Mouse (Mus musculus): ENCODE results near the gene Ppp1r18. TPM values are rescaled to one million over a fixed set of nuclear protein-coding genes. Genes with fewer than 3 reads are reported as not detected.

Ppp1r18 gene
- polyA plus RNA-seq, 1 experiment from 2014 or later: 27.7 TPM

GRCm38 (mm10) chr17:35864832-35865353 lies 500 bp upstream of the Ppp1r18 start:
- H3K4me1 ChIP-seq: peaks cover 48% of the 10 kb centered on the region

GRCm38 (mm10) chr17:35866281-35866831 lies 963 bp downstream of the Ppp1r18 start:
- H3K9me3 ChIP-seq: 0 out of 2 replicates have a peak, but pooled peaks cover 4% of the 10 kb centered on the region
- H3K27me3 ChIP-seq: no peaks in the 10 kb centered on the region
- H3K9ac ChIP-seq (replicated peaks): peak overlapping the region; percentile 92
- 1% methylated on average over 36 of the region's 38 CpGs for WGBS
- peaks cover 53% of the 10 kb centered on the region for H3K4me1 ChIP-seq
- H3K36me3 ChIP-seq: peaks cover 20% of the 10 kb centered on the region
- H3K4me2 ChIP-seq (replicated peaks): peak overlapping the region; percentile 100
- peak overlapping the region; percentile 60 for H3K4me3 ChIP-seq
- peak; percentile 42 for ATAC-seq (ENCODE audit: low FRiP score, low read depth)
- H3K27ac ChIP-seq (replicated peaks): peak overlapping the region; percentile 99

More at GRCm38 (mm10) chr17:35864832-35865353, 500 bp upstream of the Ppp1r18 start:
- H3K36me3 ChIP-seq: peaks cover 6% of the 10 kb centered on the region; the same call in 1 of the 2 replicates
- no peaks in the 10 kb centered on the region for H3K9me3 ChIP-seq
- peak overlapping the region; percentile 92 for H3K9ac ChIP-seq (replicated peaks)
- no peak for ATAC-seq (ENCODE audit: low FRiP score, low read depth)
- WGBS: 28% methylated on average over 10 of the region's 10 CpGs
- H3K27ac ChIP-seq (replicated peaks): peak overlapping the region; percentile 99
- H3K27me3 ChIP-seq: no peaks in the 10 kb centered on the region
- peak overlapping the region; percentile 100 for H3K4me2 ChIP-seq (replicated peaks)
- H3K4me3 ChIP-seq: peak overlapping the region; percentile 60

- 7% methylated on average over 26 of the region's 26 CpGs for WGBS
- peaks cover 54% of the 10 kb centered on the region for H3K4me1 ChIP-seq
- ATAC-seq (ENCODE audit: low FRiP score, low read depth): no peak
Observed at GRCm38 (mm10) chr17:35866911-35867890, 1.8 kb downstream of the Ppp1r18 start.

GRCm38 (mm10) chr17:35868165-35868820 lies 2.9 kb downstream of the Ppp1r18 start:
- Histone ChIP-seq H3K9me3 (0 out of 2 replicates have a peak, but pooled peaks cover 5% of the 10 kb centered on the region), H3K4me3 (peak overlapping the region; percentile 60), H3K27me3 (no peaks in the 10 kb centered on the region), H3K4me1 (peaks cover 64% of the 10 kb centered on the region), H3K27ac (replicated peaks) (peak overlapping the region; percentile 43), H3K4me2 (replicated peaks) (peak overlapping the region; percentile 100), H3K9ac (replicated peaks) (peak overlapping the region; percentile 92), H3K36me3 (peaks cover 28% of the 10 kb centered on the region)
- ATAC-seq (ENCODE audit: low FRiP score, low read depth): no peak
- 43% methylated on average over 17 of the region's 17 CpGs for WGBS

More at GRCm38 (mm10) chr17:35866911-35867890, 1.8 kb downstream of the Ppp1r18 start:
- H3K36me3 ChIP-seq: peaks cover 26% of the 10 kb centered on the region
- peak overlapping the region; percentile 100 for H3K4me2 ChIP-seq (replicated peaks)
- H3K9me3 ChIP-seq: 0 out of 2 replicates have a peak, but pooled peaks cover 5% of the 10 kb centered on the region
- peak overlapping the region; percentile 99 for H3K27ac ChIP-seq (replicated peaks)
- H3K9ac ChIP-seq (replicated peaks): peak overlapping the region; percentile 92
- H3K4me3 ChIP-seq: peak overlapping the region; percentile 60
- no peaks in the 10 kb centered on the region for H3K27me3 ChIP-seq

- Histone ChIP-seq H3K9ac (replicated peaks) (peak overlapping the region; percentile 92), H3K4me3 (peak overlapping the region; percentile 60), H3K27me3 (no peaks in the 10 kb centered on the region), H3K9me3 (0 out of 2 replicates have a peak, but pooled peaks cover 5% of the 10 kb centered on the region), H3K36me3 (peaks cover 29% of the 10 kb centered on the region), H3K27ac (replicated peaks) (peak overlapping the region; percentile 43), H3K4me2 (replicated peaks) (peak overlapping the region; percentile 100), H3K4me1 (peaks cover 69% of the 10 kb centered on the region)
- ATAC-seq (ENCODE audit: low FRiP score, low read depth): no peak
- WGBS: 3% methylated on average over 7 of the region's 7 CpGs
Observed at GRCm38 (mm10) chr17:35868961-35869345, 3.6 kb downstream of the Ppp1r18 start.

- no peak for ATAC-seq (ENCODE audit: low FRiP score, low read depth)
- WGBS: 3% methylated on average over 7 of the region's 7 CpGs
- Histone ChIP-seq H3K4me2 (replicated peaks) (peak overlapping the region; percentile 100), H3K27me3 (no peaks in the 10 kb centered on the region), H3K4me1 (peaks cover 68% of the 10 kb centered on the region), H3K27ac (replicated peaks) (peak overlapping the region; percentile 43), H3K9me3 (0 out of 2 replicates have a peak, but pooled peaks cover 5% of the 10 kb centered on the region), H3K9ac (replicated peaks) (peak overlapping the region; percentile 92), H3K36me3 (peaks cover 34% of the 10 kb centered on the region), H3K4me3 (peak overlapping the region; percentile 60)
Observed at GRCm38 (mm10) chr17:35869346-35870067, 4.1 kb downstream of the Ppp1r18 start.

- Histone ChIP-seq H3K27me3 (no peaks in the 10 kb centered on the region), H3K4me3 (peak overlapping the region; percentile 60), H3K9me3 (0 out of 2 replicates have a peak, but pooled peaks cover 5% of the 10 kb centered on the region), H3K36me3 (peaks cover 43% of the 10 kb centered on the region), H3K4me2 (replicated peaks) (peak overlapping the region; percentile 100), H3K4me1 (peaks cover 60% of the 10 kb centered on the region), H3K27ac (replicated peaks) (peak overlapping the region; percentile 43; the same call in 1 of the 2 replicates), H3K9ac (replicated peaks) (peak overlapping the region; percentile 92)
- no peak for ATAC-seq (ENCODE audit: low FRiP score, low read depth)
- 76% methylated on average over 9 of the region's 9 CpGs for WGBS
Observed at GRCm38 (mm10) chr17:35870151-35870883, 4.9 kb downstream of the Ppp1r18 start.

GRCm38 (mm10) chr17:35870884-35871696 lies 5.7 kb downstream of the Ppp1r18 start:
- H3K27me3 ChIP-seq: no peaks in the 10 kb centered on the region
- ATAC-seq (ENCODE audit: low FRiP score, low read depth): no peak
- peak overlapping the region; percentile 39; the same call in 1 of the 2 replicates for H3K27ac ChIP-seq (replicated peaks)
- 0 out of 2 replicates have a peak, but pooled peaks cover 5% of the 10 kb centered on the region for H3K9me3 ChIP-seq
- H3K4me2 ChIP-seq (replicated peaks): peak overlapping the region; percentile 100
- peak overlapping the region; percentile 60 for H3K4me3 ChIP-seq
- H3K4me1 ChIP-seq: peaks cover 60% of the 10 kb centered on the region
- no peak overlapping the region for H3K9ac ChIP-seq (replicated peaks)
- peaks cover 48% of the 10 kb centered on the region for H3K36me3 ChIP-seq
- WGBS: 87% methylated on average over 8 of the region's 8 CpGs

GRCm38 (mm10) chr17:35873774-35874519 lies 8.6 kb downstream of the Ppp1r18 start:
- Histone ChIP-seq H3K4me1 (peaks cover 39% of the 10 kb centered on the region), H3K9me3 (0 out of 2 replicates have a peak, but pooled peaks cover 5% of the 10 kb centered on the region), H3K9ac (replicated peaks) (no peak overlapping the region; the same call in 1 of the 2 replicates), H3K36me3 (peaks cover 47% of the 10 kb centered on the region), H3K27me3 (no peaks in the 10 kb centered on the region), H3K27ac (replicated peaks) (peak overlapping the region; percentile 49; the same call in 1 of the 2 replicates), H3K4me2 (replicated peaks) (peak overlapping the region; percentile 27), H3K4me3 (peak overlapping the region; percentile 14; the same call in 1 of the 2 replicates)
- peak; percentile 28 for ATAC-seq (ENCODE audit: low FRiP score, low read depth)
- 35% methylated on average over 21 of the region's 21 CpGs for WGBS

All from midbrain, embryonic 12.5 days (tissue).